ENCODE assay signal across 8 mouse cellular contexts in genomic region chr12:80790700-80791570, GRCm38 (mm10). TPM values are rescaled to one million over a fixed set of nuclear protein-coding genes. Genes with fewer than 3 reads are reported as not detected.
DNase-seq lines count a peak whose midpoint lies in the region; ATAC-seq and TF ChIP-seq lines count a peak whose summit lies in the region.
"Had no signal": no experiment of that assay in that cellular context is flagged by ENCODE, and none has a peak within 500 bp of the region (broad histone marks: within the 10 kb centered on the region; RNA-seq: fewer than 3 reads in every experiment).

No protein-coding gene starts in this region.

- H3K4me1 ChIP-seq in forebrain, embryonic 11.5 days (replicated peaks; ENCODE audit: control insufficient read depth, insufficient read depth, low read length), result peaks cover 5% of the 10 kb centered on the region; the same call in 1 of the 2 replicates
- H3K4me1 ChIP-seq in kidney, postnatal 0 days (replicated peaks; ENCODE audit: insufficient read depth, low read length), result peaks cover 12% of the 10 kb centered on the region; the same call in 1 of the 2 replicates
- H3K4me1 ChIP-seq in midbrain, embryonic 13.5 days (replicated peaks), result peaks cover 44% of the 10 kb centered on the region

- under 1% methylated on average over 79 of the region's 80 CpGs for WGBS in forebrain, embryonic 11.5 days
- WGBS in kidney, postnatal 0 days, result under 1% methylated on average over 75 of the region's 80 CpGs
- 1% methylated on average over 74 of the region's 80 CpGs for WGBS in midbrain, embryonic 13.5 days

- H3K9ac ChIP-seq in forebrain, embryonic 11.5 days (ENCODE audit: low read length), result peak overlapping the region; percentile 89
- peak overlapping the region; percentile 90 for H3K9ac ChIP-seq in kidney, postnatal 0 days (ENCODE audit: low read depth, low read length)
- H3K9ac ChIP-seq in midbrain, embryonic 13.5 days (replicated peaks), result peak overlapping the region; percentile 92

- DNase-seq in B cell, adult 2 months, result peak; percentile 60 to 66
- DNase-seq in CD8-positive naive resting alpha-beta T cell, adult 2 months (ENCODE audit: low read depth in 2 of 2, low spot score in 2 of 2), result peak; percentile 62 to 70
- no peak for DNase-seq in forebrain, embryonic 11.5 days (ENCODE audit: low spot score)
- DNase-seq in kidney, postnatal 0 days (ENCODE audit: low spot score), result peak; percentile 29
- DNase-seq in left cerebral cortex, adult 18-20 months (ENCODE audit: low spot score in 2 of 2), result no peak
- no peak for DNase-seq in adipocyte (ENCODE audit: low spot score)

- no peaks in the 10 kb centered on the region for H3K36me3 ChIP-seq in forebrain, embryonic 11.5 days (ENCODE audit: control insufficient read depth, insufficient read depth, low read length)
- no peaks in the 10 kb centered on the region for H3K36me3 ChIP-seq in kidney, postnatal 0 days (ENCODE audit: insufficient read depth, low read length)
- H3K36me3 ChIP-seq in midbrain, embryonic 13.5 days, result no peaks in the 10 kb centered on the region

- no peaks in the 10 kb centered on the region for H3K27me3 ChIP-seq in forebrain, embryonic 11.5 days (ENCODE audit: control insufficient read depth, insufficient read depth, low read length)
- H3K27me3 ChIP-seq in kidney, postnatal 0 days (ENCODE audit: insufficient read depth, low read length), result no peaks in the 10 kb centered on the region
- no peaks in the 10 kb centered on the region; the same call in 1 of the 2 replicates for H3K27me3 ChIP-seq in midbrain, embryonic 13.5 days

- peak overlapping the region; percentile 84 for H3K4me2 ChIP-seq in forebrain, embryonic 11.5 days (ENCODE audit: low read depth, low read length, severe bottlenecking)
- H3K4me2 ChIP-seq in kidney, postnatal 0 days (ENCODE audit: low read length), result peak overlapping the region; percentile 84
- H3K4me2 ChIP-seq in midbrain, embryonic 13.5 days (replicated peaks), result peak overlapping the region; percentile 87

- peak overlapping the region; percentile 92 for H3K27ac ChIP-seq in forebrain, embryonic 11.5 days (ENCODE audit: low read depth, low read length)
- H3K27ac ChIP-seq in kidney, postnatal 0 days, result peak overlapping the region; percentile 97
- H3K27ac ChIP-seq in midbrain, embryonic 13.5 days, result peak overlapping the region; percentile 98

- TF ChIP-seq CTCF in kidney, postnatal 0 days (IDR thresholded peaks at IDR 0.05; ENCODE audit: low read depth), result no peak

- H3K9me3 ChIP-seq in forebrain, embryonic 11.5 days (ENCODE audit: control insufficient read depth, low read length), result no peaks in the 10 kb centered on the region
- H3K9me3 ChIP-seq in kidney, postnatal 0 days (replicated peaks; ENCODE audit: low read length), result no peaks in the 10 kb centered on the region
- H3K9me3 ChIP-seq in midbrain, embryonic 13.5 days, result no peaks in the 10 kb centered on the region

- peak; percentile 77; the same call in 1 of the 2 replicates for ATAC-seq in forebrain, embryonic 11.5 days (replicated peaks; ENCODE audit: low FRiP score)
- ATAC-seq in kidney, postnatal 0 days (replicated peaks; ENCODE audit: low FRiP score, low read depth), result peak; percentile 57
- no peak for ATAC-seq in midbrain, embryonic 13.5 days

- peak overlapping the region; percentile 93 for H3K4me3 ChIP-seq in forebrain, embryonic 11.5 days (ENCODE audit: low read depth, low read length)
- peak overlapping the region; percentile 88 for H3K4me3 ChIP-seq in kidney, postnatal 0 days (replicated peaks; ENCODE audit: low read depth, low read length)
- peak overlapping the region; percentile 90 for H3K4me3 ChIP-seq in midbrain, embryonic 13.5 days (replicated peaks)

RNA-seq across cellular contexts. Expression of gene Susd6, which starts 0.6 kb away (rescaled TPM):
- polyA plus RNA-seq in forebrain, embryonic 11.5 days (2014; fragmentation: Nextera tagmentation; extraction: Ambion mirVana), result 19.9 and 21.5 TPM in 2 replicates
- polyA plus RNA-seq in kidney, postnatal 0 days (2015; fragmentation: Nextera tagmentation; extraction: Ambion mirVana), result 16.1 and 16.5 TPM in 2 replicates
- 13.0 and 14.5 TPM in 2 replicates for polyA plus RNA-seq in midbrain, embryonic 13.5 days (2015; fragmentation: Nextera tagmentation; extraction: Ambion mirVana)
- total RNA-seq in left cerebral cortex, adult 18-20 months (2021), result 10 to 100 TPM; 34.8 to 35.7 TPM

RNA-seq across cellular contexts. Expression of gene Ccdc177, which starts 30.4 kb away (rescaled TPM):
- 5.1 and 6.8 TPM in 2 replicates for polyA plus RNA-seq in forebrain, embryonic 11.5 days (2014; fragmentation: Nextera tagmentation; extraction: Ambion mirVana)
- polyA plus RNA-seq in kidney, postnatal 0 days (2015; fragmentation: Nextera tagmentation; extraction: Ambion mirVana), result 0.08 and 0.09 TPM in 2 replicates
- 5.5 and 6.6 TPM in 2 replicates for polyA plus RNA-seq in midbrain, embryonic 13.5 days (2015; fragmentation: Nextera tagmentation; extraction: Ambion mirVana)
- total RNA-seq in left cerebral cortex, adult 18-20 months (2021), result 10 to 100 TPM; 11.4 to 12.2 TPM
- total RNA-seq: heart, postnatal 36 days had no signal

Comparison
In these comparisons a context has a peak if more than half of its experiments do, and no peak if none do; other contexts are left out.
1. DNase-seq: peak in B cell, adult 2 months (2 of 2), CD8-positive naive resting alpha-beta T cell, adult 2 months (2 of 2) and kidney, postnatal 0 days (single experiment); none in forebrain, embryonic 11.5 days (single experiment), left cerebral cortex, adult 18-20 months (0 of 2) and adipocyte (single experiment).
2. Peak in every context shown above with its lines, with median percentiles within 50 percentile points of each other: H3K27ac ChIP-seq, H3K4me2 ChIP-seq, H3K4me3 ChIP-seq and H3K9ac ChIP-seq.